Mouse (Mus musculus): ENCODE data around the gene St6galnac3. TPM values are rescaled to one million over a fixed set of nuclear protein-coding genes. Genes with fewer than 3 reads are reported as not detected.

Gene St6galnac3
- total RNA-seq, 2 experiments from 2014 or later: 25.6 to 29.0 TPM

DNA sequence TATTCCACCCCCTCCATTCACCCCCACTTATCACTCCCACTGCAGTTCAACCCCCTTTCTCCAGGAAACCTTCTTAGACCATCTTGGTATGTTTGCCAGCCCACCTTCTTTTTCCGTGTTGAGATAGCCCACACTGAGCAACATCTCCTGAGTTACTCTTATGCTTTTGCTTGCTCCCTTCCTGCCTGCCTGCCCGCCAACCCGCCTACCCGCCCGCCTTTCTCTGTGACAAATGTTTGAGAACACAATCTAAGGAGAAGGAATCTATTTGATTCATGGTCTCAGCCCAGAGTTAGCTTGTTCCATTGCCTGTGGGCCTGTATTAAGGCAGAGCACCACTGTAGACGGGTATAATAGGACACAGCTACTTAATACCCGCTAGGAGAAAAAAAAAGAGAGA is 531.9 kb downstream of the St6galnac3 start:
- no peak for DNase-seq (ENCODE audit: extremely low spot score in 1 of 2, low spot score in 1 of 2)

DNA sequence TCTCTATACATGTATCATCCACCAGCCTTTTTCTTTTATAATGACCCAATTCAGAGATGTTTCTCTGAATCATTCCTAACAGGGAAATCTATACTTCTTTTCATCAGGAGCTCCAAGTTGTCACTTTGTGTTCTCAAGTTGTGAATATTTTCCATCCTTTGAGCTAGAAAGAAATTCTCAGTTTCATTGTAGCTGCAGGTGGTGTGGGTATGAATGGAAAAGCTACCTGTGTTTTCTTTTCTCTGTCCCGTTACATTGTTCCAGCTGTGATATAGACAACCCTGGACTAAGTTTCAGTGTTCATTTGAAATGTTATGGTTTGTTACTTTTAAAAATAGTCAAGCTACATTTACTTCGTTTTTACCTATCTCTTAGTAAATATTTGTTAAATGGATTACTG is 534.2 kb downstream of the St6galnac3 start:
- DNase-seq (ENCODE audit: extremely low spot score in 1 of 2, low spot score in 1 of 2): no peak

DNA sequence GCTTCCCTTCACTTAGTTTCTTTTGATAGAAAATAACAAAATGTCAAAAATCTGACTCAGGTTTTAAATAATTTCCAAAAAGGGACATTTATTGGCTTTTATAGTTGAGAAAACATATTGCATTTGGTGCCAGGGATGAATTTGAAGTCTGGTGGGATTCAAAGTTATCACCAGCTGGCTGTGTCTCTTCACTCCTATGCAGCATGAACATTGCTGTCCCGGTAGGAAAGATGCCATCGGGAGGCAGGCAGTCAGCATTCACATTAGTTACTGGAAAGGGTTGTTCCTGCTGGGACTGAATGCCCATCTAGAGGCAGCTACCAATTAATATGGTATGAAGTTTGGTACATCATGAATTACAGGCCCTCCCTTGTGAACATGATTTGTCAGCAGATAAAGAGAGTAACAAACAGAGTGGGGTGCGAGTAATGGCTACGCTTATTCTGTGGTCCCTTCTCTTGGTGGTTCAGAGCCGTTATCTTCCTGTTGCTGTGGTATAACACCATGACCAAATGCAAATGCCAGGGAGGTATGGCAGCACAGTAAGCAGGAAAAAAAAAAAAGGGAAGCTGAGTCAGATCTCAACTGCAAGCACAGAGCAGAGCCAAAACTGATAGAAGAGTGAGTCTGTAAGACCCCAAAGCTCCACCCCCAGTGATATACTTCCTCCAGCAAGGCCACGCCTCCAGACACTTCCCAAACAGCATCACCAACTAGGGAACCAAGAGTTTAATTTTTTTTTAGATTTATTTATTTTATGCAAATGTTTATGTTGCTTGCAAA is 535.1 kb downstream of the St6galnac3 start:
- DNase-seq (ENCODE audit: extremely low spot score in 1 of 2, low spot score in 1 of 2): no peak

DNA sequence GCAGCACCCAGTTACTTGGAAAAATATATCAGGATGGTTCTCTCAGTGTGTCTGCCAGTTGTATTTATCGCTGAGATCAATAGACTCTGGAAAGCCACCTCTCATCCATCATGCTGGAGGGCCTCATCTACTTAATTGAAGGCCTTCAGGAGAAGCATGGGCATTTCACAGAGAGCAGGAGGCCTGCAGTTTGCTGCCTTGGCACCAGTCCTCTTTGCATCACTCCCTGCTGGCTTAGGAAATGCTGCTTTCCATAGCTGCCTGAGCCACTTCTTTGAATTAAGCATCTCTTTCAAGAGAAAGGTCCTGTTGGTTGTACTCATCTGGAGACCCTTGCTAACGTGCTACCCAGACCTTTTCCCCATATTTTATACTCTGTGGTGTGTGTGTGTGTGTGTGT is 536.8 kb downstream of the St6galnac3 start:
- DNase-seq (ENCODE audit: extremely low spot score in 1 of 2, low spot score in 1 of 2): no peak

DNA sequence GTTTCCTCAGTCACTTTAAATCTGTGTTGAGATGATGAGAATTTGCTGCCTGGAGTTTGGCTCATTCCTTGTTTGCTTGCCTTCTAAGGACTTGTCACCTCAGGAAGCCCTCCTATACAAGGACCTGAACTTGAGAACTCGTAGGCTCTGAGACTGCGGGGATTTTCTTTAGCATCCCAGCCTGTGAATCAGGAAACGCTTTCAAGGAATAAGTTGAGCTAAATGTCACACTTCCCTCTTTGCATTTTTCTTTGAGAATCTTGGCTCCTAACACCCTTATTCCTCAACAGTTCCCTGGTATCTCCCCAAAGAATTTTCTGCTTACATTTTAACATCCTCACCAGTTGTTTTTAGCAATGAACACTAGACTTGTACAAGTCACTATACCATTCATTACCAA is 539.9 kb downstream of the St6galnac3 start:
- no peak for DNase-seq (ENCODE audit: extremely low spot score in 1 of 2, low spot score in 1 of 2)

DNA sequence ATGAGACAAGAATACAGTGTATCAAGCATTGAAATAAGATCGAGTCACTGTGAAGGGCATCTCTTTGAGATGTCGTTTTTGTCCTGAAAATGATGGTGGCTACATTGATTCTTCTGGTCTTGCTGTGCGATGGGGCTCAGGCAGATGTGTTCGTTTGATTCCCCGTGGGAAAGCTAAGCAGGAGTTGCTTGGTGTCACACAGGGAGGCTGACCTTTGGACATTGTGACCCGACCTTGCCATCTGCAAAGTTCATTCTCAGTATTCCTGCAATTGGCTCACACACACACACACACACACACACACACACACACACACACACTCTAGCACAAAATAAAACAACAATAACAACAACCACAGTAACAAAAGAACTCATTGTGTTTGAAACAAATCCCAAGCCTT is 543.7 kb downstream of the St6galnac3 start:
- no peak for DNase-seq (ENCODE audit: extremely low spot score in 1 of 2, low spot score in 1 of 2)

DNA sequence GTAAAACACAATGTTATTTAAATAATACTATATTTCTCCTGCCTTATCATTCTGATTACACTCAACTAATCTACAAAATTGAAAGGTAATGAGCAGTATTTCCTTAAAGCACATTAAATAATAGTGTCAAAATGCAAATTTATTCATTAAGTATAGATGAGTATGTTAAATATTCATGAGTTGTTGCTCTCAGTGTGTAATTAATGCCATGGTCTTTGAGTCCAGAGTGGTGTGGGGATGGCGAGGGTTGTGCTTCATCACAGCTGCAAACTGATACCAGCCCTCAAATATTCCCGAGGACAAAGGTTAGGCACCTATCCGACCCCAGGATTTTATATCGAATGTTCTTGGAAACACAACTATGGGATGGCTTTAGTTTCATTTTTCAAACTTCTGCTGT is 548.2 kb downstream of the St6galnac3 start:
- no peak for DNase-seq (ENCODE audit: extremely low spot score in 1 of 2, low spot score in 1 of 2)

DNA sequence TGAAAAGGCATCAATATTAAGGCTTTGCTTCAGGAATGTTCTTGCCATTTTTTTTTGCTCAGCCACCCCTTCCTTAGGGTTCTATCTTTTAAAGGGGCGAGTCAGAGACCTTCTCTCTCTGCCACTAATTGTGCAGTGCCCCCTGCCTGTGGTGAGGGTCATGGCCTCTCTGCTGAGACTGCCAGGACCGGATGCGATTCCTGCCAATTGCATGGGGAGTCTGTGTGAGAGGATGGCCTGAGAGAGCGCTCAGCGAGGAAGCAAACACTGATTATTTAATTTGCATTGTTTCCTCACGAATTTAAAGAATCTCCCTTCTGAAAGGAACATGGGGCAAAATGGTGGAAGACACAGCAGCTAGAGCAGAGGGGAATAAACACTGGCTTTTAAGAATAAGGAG is 548.6 kb downstream of the St6galnac3 start:
- no peak for DNase-seq (ENCODE audit: extremely low spot score in 1 of 2, low spot score in 1 of 2)

DNA sequence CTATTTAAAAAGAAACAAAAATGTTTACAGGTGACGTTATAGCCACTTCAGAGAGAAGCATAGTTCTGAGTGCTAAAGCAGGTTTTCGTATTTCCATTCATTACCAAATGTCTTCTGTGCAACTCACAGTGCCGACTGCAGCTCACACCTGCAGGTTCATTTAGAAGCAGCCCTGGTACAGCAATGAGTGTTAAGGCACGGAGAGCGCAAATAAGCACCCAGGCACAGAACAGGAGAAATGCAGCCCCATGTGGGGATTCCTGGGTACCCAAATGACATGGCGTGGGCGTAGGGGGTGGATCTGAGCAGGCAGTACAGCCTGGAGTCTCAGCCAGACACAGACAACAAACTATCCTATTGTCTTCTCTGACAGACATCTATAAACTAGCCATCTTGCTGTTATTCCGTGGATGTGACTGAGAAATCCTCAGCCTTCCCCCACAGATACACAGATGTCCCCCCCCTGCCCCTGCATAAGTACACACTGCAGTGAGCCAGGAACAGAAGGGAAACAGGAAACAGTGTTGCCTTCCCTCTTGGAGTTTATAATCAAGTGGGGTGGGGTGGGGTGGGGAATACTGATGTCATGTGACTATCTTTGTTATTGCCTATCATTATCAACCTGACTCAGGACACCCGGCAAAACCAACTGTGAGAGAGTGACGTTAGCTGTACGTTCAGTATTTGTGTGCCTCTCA is 550.5 kb downstream of the St6galnac3 start:
- no peak for DNase-seq (ENCODE audit: extremely low spot score in 1 of 2, low spot score in 1 of 2)

DNA sequence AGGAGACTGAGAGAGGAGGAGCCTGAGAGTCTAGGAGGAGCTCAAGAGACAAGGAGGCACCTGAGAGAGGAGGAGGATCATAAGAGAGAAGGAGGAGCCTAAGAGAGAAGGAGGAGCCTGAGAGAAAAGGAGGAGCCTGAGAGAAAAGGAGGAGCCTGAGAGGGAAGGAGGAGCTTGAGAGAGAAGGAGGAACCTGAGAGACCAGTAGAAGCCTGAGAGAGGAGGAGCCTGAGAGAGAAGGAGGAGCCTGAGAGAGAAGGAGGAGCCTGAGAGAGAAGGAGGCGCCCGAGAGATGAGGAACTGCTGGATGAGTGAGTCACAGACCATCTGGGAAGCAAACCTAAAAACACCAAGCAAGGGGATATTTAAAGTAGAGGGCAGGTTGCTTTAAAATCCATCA is 551.4 kb downstream of the St6galnac3 start:
- no peak for DNase-seq (ENCODE audit: extremely low spot score in 1 of 2, low spot score in 1 of 2)

DNA sequence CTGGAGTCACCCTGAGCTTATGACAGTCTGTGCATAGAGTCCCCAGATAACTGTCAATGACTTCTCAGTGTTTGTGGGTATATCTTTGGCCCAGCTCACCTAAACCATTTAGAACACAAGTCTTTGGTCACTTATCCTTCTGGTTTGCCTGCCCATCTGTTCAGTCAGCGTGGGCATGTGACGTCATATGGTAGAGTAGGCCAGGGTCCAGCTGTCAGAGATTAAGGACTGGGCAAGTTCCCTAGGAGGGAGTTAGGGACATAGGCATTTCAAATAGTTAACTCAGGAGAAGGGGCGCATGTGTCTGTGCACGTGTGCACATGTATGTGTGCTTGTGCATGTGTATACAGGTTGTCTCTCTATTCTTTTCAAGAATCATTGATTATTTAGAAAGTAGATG is 554.8 kb downstream of the St6galnac3 start:
- no peak for DNase-seq (ENCODE audit: extremely low spot score in 1 of 2, low spot score in 1 of 2)

DNA sequence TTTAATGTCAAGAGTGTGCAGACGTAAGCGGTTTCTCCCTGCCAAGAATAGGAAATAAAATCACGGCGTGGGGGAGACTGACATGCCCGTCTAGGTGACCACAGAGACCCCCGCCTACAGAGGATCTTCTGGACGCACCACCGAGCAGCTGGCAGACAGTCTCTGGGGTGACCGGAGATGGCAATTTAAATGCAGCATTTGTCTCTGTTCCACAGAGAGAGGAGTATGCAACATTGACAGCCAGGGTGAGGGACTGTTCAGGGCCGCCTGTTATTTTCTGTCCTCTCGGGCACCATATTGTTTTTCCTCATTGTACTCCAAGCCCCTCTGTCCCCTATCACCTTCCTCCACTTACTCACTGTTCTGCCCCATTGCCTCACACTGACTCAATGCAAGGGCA is 555.2 kb downstream of the St6galnac3 start:
- DNase-seq (ENCODE audit: extremely low spot score in 1 of 2, low spot score in 1 of 2): no peak

DNA sequence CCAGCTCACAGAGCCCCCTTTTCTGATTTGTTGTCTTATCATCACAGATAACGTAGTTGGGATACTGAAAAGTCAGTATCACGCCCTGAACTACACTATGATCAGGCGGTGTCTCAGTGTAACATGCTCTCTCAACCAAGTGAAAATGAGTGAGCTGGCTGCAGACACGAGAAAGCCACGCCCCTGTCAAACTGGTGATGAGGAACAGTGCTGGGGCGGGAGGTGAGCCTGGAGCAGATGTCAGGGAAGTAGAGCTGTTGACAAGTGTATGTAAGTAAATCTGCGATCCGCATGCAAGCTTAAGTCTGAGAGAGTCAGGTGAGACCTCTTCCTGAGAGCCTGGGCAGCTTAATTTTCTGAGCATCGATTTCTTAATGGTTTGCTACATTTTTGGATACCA is 563.3 kb downstream of the St6galnac3 start:
- no peak for DNase-seq (ENCODE audit: extremely low spot score in 1 of 2, low spot score in 1 of 2)

DNA sequence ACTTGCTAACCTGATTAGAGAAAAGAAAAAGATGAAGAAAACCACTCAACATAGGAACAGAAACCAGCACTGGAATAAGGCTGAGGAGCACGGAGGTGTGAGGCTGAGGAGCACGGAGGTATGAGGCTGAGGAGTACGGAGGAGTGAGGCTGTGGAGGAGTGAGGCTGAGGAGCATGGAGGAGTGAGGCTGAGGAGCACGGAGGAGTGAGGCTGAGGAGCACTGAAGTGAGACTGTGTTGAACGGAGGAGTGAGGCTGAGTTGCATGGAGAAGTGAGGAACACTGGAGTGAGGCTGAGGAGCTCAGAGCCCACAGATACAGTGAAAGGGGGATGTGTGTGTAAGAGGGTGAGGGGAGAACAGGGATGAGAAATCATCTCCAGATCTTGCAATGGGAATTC is 564.3 kb downstream of the St6galnac3 start:
- no peak for DNase-seq (ENCODE audit: extremely low spot score in 1 of 2, low spot score in 1 of 2)

DNA sequence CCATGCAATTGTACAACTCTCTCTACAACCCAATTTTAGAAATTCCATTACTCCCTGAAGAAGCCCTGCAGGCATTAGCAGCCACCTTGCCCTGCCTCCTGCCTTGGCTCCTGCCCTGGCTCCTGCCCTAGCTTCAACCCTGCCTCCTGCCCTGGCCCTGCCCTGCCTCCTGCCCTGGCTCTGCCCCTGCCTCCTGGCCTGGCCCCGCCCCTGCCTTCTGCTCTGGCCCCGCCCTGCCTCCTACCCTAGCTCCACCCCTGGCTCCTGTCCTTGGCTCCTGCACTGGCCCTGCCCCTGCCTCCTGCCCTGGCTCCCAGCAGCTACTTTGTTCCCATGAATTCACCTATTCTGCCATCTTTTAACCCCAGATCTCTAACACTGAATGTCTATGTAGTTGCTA is 576.1 kb downstream of the St6galnac3 start:
- no peak for DNase-seq (ENCODE audit: extremely low spot score in 1 of 2, low spot score in 1 of 2)

Small RNA genes lying within 50 kb of the gene (microRNA-seq; reads per million reads assigned to microRNA genes)
- 0 reads per million in 2 experiments for gene Gm27405

Other genes starting within 250 kb of the St6galnac3 start
- gene Asb17, start 119.0 kb upstream of the St6galnac3 start, total RNA-seq (2021): under 1 TPM in 1 of 2 experiments, not detected in 1; 0.15 TPM
- under 1 TPM; 0.26 to 0.27 TPM for gene Msh4, start 181.0 kb upstream of the St6galnac3 start, total RNA-seq (2021)
- 10 to 100 TPM; 72.8 to 73.1 TPM for gene Rabggtb, start 187.8 kb upstream of the St6galnac3 start, total RNA-seq (2021)
- 10 to 100 TPM; 40.7 to 48.4 TPM for gene Acadm, start 219.5 kb upstream of the St6galnac3 start, total RNA-seq (2021)
- 10 to 100 TPM; 43.9 to 55.5 TPM for gene Slc44a5, start 248.3 kb upstream of the St6galnac3 start, total RNA-seq (2021)

Data from layer of hippocampus, postnatal 25 days (tissue).